Mouse (Mus musculus) monocyte, adult 2 months (primary cell): ENCODE data around the gene Dop1b.
"Not testable (repeated sequence)": the region's sequence is repeated elsewhere in the genome, so short reads cannot be mapped to it uniquely, and the experiment has no call there.

Source experiments
- DNase-seq, 2 experiments: peaks; one replicate each; pipeline ENCODE4 v3.0.0; 2022; ENCODE audit warnings: low spot score in 2 of 2, low read depth in 1 of 2

The Dop1b gene

GRCm38 (mm10) chr16:93792981-93793630, 81.4 kb downstream of the Dop1b start:
- DNase-seq = no peak

DNA sequence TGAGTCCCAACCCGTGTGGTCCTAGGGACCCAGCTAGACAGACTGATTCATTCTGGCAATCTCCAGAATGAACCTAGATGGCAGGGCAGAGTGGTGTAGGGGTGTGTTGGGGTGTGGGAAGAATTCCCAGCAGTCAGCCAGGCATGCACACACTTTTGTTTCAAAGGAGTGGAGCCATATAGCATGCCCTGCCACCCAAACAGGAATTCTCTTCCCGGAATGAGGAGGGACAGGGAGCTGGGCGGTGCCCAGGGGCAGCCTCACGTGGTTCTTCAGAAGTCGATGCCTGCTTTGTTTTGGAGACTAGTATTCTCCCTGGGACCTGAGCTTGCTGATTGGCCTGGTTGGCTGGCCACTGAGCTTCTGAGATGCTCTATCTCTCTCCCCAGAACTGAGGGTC, 83.1 kb downstream of the Dop1b start:
- no peak for DNase-seq

DNA sequence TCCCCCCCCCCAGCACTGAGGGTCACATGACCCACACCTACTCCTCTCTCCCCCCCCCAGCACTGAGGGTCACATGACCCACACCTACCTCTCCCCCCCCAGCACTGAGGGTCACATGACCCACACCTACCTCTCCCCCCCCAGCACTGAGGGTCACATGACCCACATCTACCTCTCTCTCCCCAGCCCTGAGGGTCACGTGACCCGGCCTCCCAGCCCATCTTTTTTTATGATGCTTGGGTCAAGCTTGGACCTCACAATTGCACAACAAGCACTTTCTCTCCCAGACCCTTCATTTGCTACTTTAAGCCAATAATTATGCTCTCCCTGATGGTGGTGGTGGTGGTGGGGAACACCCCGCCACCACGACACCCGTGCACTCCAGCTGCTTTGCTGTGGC, 83.7 kb downstream of the Dop1b start:
- DNase-seq = no peak

- no peak for DNase-seq
Measured at GRCm38 (mm10) chr16:93797021-93797840, 85.5 kb downstream of the Dop1b start.

DNA sequence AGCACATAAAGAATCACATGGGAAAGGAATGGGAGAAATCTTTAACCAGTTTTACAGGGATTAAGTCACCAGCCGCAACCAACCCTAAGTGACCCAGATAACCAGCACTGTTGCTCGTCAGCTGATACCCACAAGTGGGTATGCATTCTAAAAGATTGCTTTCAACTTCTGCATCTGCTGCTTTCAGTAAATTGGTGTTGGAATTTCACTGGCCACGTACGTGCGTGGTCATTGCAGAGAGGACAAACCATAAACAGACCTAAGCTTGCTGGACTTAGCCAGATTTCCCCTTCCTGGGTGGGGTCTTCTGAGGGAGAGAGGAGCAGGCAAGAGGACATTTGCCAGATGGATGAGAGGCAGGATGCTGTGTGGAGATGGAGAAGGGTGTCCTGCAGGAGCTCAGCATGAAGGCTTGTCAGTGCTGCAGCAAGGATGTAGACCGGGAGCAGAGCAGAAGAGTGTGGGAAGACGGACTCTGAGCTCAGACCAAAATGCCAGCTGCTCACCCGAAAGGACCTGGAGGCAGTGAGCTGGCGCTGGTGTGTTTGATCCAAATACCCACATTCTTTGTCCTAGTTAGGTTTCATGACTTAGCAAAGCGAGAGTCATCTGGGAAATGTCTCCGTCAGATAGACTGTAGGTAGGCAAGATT, 86.3 kb downstream of the Dop1b start:
- DNase-seq = no peak

DNA sequence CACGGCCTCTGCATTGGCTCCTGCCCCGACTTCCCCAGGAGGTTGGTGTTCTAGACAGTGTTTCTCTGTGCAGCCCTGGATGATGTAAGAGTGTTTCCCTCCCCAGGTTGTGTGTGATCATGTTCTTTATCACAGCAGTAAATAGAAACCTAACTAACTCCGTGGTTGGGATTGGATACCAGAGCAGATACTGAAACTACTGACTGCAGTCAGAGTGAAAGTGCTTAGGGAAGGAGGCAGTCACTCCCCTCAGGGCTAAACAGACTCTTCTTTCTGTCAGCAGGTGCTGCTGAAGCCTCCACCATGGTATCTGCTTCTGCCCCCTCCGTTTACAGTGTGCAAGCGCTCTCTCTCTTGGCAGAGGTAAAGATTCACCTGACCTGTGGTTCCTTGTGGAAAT, 86.9 kb downstream of the Dop1b start:
- DNase-seq = no peak

DNA sequence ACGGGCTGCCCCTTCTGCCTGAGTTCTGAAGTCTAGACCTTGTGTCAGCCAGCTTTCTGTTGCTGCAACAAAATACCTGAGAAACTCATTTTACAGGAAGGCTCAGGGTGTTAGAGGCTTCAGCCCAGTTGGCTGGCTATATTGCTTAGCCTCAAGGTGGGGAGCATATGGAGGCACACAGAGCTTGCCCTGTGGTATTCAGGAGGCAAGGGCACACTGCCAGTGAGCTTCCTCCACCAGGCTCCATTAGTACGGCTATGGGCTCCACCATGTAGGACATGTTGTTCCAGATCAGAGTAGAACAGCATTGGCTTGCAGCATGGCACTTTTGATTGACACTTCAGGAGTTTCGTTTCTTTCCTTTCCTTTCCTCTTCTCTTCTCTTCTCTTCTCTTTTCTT, 87.4 kb downstream of the Dop1b start:
- DNase-seq = no peak

DNA sequence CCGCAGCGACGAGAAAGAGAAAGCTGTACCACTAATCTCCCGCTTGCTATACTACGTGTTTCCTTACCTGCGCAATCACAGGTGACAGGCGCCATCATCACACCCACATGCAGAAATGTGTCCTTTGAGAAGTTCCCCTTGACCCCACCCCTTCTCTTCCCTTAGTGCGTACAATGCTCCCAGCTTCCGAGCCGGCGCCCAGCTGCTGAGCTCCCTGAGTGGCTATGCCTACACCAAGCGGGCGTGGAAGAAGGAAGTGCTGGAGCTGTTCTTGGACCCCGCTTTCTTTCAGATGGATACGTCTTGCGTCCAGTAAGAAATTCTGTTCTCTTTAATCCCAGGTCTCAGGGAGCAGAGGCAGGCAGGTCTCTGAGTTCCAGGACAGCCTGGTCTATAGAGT, 88.2 kb downstream of the Dop1b start:
- no peak for DNase-seq

GRCm38 (mm10) chr16:93807167-93807566, 95.5 kb downstream of the Dop1b start:
- no peak for DNase-seq

GRCm38 (mm10) chr16:93807961-93808554, 96.4 kb downstream of the Dop1b start:
- no peak for DNase-seq

DNA sequence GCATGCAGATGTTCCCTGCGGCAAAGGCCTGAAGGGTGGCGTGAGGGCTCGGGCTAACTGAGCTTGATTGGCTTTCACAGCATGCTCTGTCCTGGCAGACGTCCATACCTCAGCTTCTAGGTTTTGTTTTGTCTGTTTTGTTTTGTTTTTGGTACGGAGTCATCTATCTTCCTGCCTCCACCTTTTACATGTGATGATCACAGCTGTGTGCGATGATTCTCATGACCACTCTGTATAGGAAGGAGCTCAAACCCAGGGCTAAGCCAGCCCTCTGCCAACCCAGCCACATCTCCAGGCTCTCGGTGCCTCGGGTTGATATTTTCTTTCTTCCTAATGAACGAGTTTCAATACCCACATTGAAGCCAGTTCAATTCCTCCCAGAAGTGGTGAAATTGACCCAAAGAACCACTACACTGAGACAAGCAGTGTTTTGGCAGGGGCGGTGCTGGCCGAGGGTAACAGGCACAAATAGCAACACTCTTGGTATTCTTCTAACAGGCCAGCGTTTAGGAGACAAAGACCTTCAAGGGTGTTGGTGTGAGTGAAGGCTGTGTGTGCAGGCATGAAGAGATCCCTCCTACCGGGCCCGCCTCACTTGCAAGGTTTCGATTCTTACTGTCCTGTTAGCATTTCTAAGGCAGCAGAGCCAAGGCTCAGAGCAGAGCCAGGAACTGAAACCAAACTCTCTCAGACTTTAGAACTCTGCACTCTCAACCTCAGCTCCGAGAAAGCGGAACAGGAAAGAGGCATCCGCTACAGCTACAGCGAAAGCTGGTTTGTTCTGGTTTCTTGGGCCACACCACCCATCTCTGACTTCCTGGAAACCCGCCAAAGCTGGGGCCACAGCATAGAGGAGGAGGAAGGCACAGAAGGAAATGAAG, 104.4 kb downstream of the Dop1b start:
- DNase-seq = peak; percentile 84 to 88

DNA sequence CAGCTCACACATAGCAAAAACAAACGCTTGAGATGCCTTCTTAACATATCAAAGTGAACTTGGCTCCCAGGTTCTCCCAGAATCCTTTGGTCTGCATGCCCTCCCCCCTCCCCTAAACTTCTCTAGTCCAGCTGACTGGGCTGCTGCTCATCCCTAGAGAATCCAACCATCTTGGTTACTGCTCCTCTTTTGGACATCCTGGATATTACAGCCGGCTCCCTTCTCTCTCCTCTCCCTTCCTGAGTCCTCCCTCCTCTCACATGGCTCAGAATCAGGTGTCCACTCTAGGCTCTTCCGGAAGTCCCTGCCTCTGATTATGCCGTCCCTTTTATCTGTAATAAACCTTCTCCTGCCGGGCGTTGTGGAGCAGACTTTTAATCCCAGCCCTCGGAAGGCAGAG, 105.2 kb downstream of the Dop1b start:
- DNase-seq = no peak

DNA sequence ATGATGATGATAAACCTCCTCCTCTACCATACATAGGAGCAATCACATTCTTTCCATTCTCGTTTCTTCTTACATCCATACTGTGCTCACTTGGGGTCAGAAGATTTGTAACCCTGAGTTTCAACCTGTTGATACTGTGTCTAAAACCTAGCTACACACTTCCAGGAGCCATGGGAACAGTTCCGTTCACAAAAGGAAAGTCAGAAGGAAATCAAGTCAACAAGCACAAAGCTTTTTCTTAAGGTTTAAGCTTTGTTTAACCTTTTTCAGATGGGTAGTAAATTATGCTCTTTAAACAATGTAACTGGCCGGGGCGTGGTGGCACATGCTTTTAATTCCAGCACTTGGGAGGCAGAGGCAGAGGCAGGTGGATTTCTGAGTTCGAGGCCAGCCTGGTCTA, 105.7 kb downstream of the Dop1b start:
- no peak for DNase-seq

DNA sequence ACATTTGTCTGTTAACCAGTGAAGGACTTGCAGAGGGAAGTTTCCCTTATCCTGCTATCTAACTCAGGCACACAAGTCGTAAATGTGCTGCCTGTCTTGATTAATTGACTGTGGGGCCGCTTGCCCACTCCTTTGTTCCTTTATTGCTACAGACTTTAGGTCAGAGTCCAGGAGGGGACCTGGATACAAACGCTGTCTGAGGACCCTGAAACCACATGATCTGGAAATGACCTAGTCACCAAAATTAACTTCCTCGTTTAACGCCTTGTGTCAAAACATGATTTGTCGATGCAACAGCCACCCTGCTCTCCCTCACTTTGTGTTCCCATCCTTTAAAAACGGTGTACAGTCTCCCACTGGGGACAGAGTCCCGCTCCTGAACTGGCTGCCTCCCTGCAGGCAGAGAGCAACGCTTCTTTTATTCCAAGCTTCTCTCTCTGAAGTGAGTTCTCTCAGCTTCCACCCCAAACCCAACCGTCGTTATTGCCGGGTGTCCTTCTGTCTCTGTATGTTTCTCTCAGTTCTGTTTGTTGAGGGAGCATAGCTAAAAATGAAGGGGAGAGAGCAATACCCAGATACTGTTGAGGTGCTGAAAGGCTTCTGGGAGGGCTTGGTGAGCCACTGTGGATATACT, 107.1 kb downstream of the Dop1b start:
- DNase-seq = peak in 1 of 2 experiments; percentile 10

- no peak for DNase-seq
Measured at GRCm38 (mm10) chr16:93819325-93819696, 107.6 kb downstream of the Dop1b start.

DNA sequence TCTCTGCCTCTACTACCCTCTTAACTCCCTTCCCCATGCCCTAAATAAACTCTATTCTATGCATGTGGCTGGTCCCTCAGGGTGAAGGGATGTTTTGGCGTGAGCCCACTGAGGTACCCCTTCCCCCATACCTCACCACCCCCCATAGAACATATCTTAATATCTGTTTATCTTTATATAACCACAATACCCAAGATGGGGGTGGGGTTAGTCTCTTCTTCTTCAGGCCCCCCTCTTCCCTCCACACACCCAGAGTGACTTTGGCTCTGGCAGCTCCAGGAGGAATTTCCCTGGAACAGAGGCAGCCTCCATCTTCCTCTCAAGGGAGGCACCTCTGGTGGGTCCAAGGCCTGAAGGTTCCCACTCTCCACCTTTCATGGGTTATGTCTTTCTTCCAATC, 108.3 kb downstream of the Dop1b start:
- no peak for DNase-seq

GRCm38 (mm10) chr16:93821706-93822105, 110.0 kb downstream of the Dop1b start:
- DNase-seq = no peak

DNA sequence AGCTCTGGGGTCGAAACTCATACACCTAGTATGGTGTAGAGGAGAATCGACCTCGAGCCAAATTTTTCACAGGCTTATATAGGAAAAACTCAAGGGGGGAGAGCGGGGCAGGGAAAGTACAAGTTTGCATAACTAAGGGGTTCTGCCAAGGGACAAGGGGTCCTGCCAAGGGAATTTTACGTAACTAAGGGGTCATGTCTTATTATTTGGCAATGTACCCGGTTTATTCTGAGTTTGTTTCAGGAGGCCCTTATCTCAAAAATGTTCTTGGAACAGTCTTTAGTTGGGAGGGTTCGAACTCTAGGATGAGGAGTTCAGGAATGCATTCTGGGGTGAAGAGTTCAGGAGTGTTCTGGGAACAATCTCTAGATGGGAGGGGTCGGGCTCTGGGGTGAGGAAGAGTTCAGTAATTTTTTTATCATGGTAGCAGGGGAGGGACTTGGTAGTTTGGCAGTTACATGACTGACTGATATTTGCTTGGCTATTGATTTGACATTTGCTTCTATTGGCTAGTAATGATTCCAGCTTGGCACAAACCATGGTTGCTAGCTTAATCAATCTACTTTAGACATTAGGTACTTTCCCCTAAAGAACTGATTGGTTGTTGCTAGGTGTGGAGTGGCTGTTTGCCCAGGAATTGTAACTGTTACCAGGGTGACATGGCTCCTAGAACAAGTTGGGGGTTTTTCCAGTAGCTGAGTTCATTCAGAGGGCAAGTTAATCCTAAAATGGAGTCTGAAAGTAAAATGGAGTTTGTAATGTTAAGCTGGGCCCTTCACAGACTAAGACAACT, 110.9 kb downstream of the Dop1b start:
- not testable (repeated sequence) for DNase-seq

DNA sequence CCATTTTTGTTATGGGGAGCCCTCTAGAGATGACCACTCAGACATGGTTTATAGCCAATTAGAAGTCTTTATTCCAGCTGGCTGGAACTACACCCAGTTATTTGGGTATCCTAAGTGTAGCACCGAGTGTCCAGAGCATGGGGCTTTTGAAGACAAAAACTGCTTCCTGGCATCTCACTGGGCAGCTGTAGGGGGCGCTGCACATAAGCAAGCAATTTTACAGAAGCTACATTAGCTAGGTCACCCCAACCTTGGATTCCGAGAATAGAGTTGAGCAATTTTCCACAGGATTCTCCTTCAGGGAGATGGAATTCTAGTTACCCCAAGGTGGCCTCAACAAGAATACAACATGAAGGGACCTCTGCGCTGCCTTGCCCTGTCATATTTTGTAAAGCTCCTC, 113.1 kb downstream of the Dop1b start:
- no peak for DNase-seq

DNA sequence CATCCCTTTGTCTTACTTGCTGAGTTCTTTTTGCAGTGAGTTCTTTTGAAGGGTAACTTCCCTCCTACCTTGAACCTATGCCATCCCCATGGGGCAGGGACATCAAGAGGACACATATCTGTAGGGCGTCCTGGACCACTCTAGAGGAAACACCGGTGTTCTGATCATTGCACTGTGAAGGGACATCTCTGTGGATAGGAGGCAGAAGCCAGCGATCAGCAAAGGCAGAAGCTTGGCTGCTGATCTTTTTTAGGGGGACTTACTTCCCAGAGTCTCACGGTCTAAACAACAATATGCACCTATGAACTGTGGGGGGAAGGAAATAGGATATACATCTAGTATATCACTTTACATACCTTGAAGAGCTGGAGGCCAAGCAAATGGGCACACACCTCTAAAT, 113.8 kb downstream of the Dop1b start:
- no peak for DNase-seq
